Mouse (Mus musculus) A20 (cell line): ENCODE data around the gene Fcgr1.
"Not testable (repeated sequence)": the region's sequence is repeated elsewhere in the genome, so short reads cannot be mapped to it uniquely, and the experiment has no call there.

ENCODE experiments used
- DNase-seq: peaks from one replicate; pipeline ENCODE4 v3.0.0-alpha.2; 2011; ENCODE audit warnings: low read depth, low spot score

Fcgr1 gene

GRCm38 (mm10) chr3:96293787-96294186 is at the start of gene Fcgr1:
Gene Fcgr1, minus strand, starts transcription at chr3:96293969.
- no peak for DNase-seq

GRCm38 (mm10) chr3:96342652-96343051 is 48.9 kb upstream of the Fcgr1 start:
- DNase-seq: not testable (repeated sequence)

- DNase-seq: not testable (repeated sequence)
These were observed 48.3 kb upstream of the Fcgr1 start for GRCm38 (mm10) chr3:96342100-96342499.

- DNase-seq: peak; percentile 50
These were observed 47.0 kb upstream of the Fcgr1 start for GRCm38 (mm10) chr3:96340611-96341312.

GRCm38 (mm10) chr3:96338849-96339480 is 45.2 kb upstream of the Fcgr1 start:
- DNase-seq: no peak

GRCm38 (mm10) chr3:96338043-96338442 is 44.3 kb upstream of the Fcgr1 start:
- no peak for DNase-seq

GRCm38 (mm10) chr3:96337269-96337668 is 43.5 kb upstream of the Fcgr1 start:
- no peak for DNase-seq

GRCm38 (mm10) chr3:96336636-96337035 is 42.9 kb upstream of the Fcgr1 start:
- DNase-seq: no peak

GRCm38 (mm10) chr3:96335591-96335990 is 41.8 kb upstream of the Fcgr1 start:
- DNase-seq: no peak

GRCm38 (mm10) chr3:96335163-96335550 is 41.4 kb upstream of the Fcgr1 start:
- no peak for DNase-seq

- no peak for DNase-seq
These were observed 40.7 kb upstream of the Fcgr1 start for GRCm38 (mm10) chr3:96334175-96335162.

GRCm38 (mm10) chr3:96333396-96334174 is 39.8 kb upstream of the Fcgr1 start:
- peak; percentile 70 for DNase-seq

- DNase-seq: peak; percentile 41
These were observed 39.0 kb upstream of the Fcgr1 start for GRCm38 (mm10) chr3:96332631-96333395.

GRCm38 (mm10) chr3:96332000-96332399 is 38.2 kb upstream of the Fcgr1 start:
- DNase-seq: no peak

GRCm38 (mm10) chr3:96331438-96331837 is 37.7 kb upstream of the Fcgr1 start:
- DNase-seq: no peak

- DNase-seq: no peak
These were observed 36.8 kb upstream of the Fcgr1 start for GRCm38 (mm10) chr3:96330603-96331002.

- DNase-seq: no peak
These were observed 36.4 kb upstream of the Fcgr1 start for GRCm38 (mm10) chr3:96330181-96330580.

- no peak for DNase-seq
These were observed 35.1 kb upstream of the Fcgr1 start for GRCm38 (mm10) chr3:96328730-96329387.

- DNase-seq: peak; percentile 92
These were observed 34.4 kb upstream of the Fcgr1 start for GRCm38 (mm10) chr3:96328060-96328729.
